Mouse (Mus musculus): Measurements from ENCODE around the gene Cdc26.

GRCm38 (mm10) chr4:62384159-62384558, 24.3 kb downstream of the Cdc26 start:
- TF ChIP-seq USF2 (conservative IDR thresholded peaks at IDR 0.05; ENCODE audit: low read depth, low read length) = no peak
- TF ChIP-seq MAX (IDR thresholded peaks at IDR 0.05; ENCODE audit: low read length) = no peak
- TF ChIP-seq TBP (conservative IDR thresholded peaks at IDR 0.05; ENCODE audit: low read depth, low read length) = no peak
- TF ChIP-seq EP300 (IDR thresholded peaks at IDR 0.05; ENCODE audit: low read length) = no peak
- TF ChIP-seq CTCF (conservative IDR thresholded peaks at IDR 0.05 in 1 of 2, IDR thresholded peaks at IDR 0.05 in 1 of 2; ENCODE audit: low read depth in 2 of 2, low read length in 2 of 2) = no peak
- no peak for TF ChIP-seq POLR2A (IDR thresholded peaks at IDR 0.05; ENCODE audit: low read depth, low read length)
- no peak for TF ChIP-seq MAFK (IDR thresholded peaks at IDR 0.05; ENCODE audit: insufficient replicate concordance, low read length)
- no peak for TF ChIP-seq MXI1 (IDR thresholded peaks at IDR 0.05; ENCODE audit: low read depth, low read length)
- no peak for TF ChIP-seq MAZ (IDR thresholded peaks at IDR 0.05; ENCODE audit: low read depth, low read length)
- no peak for TF ChIP-seq PAX5 (IDR thresholded peaks at IDR 0.05; ENCODE audit: low read length)
- TF ChIP-seq UBTF (IDR thresholded peaks at IDR 0.05; ENCODE audit: low read depth, low read length) = no peak
- no peak for TF ChIP-seq HCFC1 (IDR thresholded peaks at IDR 0.05; ENCODE audit: low read depth, low read length)
- no peak for TF ChIP-seq ZC3H11A (IDR thresholded peaks at IDR 0.05; ENCODE audit: low read depth, low read length)
- TF ChIP-seq IRF4 (IDR thresholded peaks at IDR 0.05; ENCODE audit: low read depth, low read length) = no peak
